Mouse (Mus musculus): ENCODE results near the gene Col9a2. TPM values are rescaled to one million over a fixed set of nuclear protein-coding genes. Genes with fewer than 3 reads are reported as not detected.

The Col9a2 gene
- total RNA-seq, 2 experiments from 2014 or later = 0.43 to 0.72 TPM

DNA sequence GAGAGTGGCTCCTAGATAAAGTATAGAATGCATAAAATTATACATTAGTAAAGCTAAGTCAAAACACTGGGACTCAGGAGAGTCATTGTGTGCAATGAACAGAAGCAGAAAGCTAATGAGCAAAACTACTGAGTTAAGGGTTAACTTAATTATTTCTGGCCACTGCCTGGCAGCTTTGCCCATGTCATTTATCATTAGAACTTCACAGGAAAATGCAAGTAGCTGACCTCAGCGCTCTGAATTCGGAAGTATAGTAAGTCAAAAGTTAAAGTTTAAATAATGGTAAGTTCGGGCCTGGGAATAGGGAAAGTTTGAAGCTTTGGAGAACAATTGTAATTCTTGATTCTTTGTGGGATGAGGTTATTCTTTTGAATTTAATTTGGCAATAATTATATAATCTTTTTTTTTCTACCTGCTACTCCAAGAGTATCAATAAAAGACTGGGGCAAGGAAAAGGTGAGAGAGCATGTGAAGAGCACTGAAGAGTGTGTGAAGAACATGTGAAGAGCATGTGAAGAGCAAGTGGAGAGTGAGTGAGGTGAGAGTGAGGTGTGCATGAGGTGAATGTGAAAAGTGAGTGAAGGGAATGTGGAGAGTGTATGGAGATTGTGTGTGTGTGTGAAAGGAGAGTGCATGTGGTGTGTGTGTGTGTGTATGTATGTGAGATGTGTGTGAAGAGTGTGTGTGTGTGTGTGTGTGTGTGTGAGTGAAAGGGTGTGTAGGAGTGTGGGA, 38.9 kb downstream of the Col9a2 start:
- no peak for DNase-seq

DNA sequence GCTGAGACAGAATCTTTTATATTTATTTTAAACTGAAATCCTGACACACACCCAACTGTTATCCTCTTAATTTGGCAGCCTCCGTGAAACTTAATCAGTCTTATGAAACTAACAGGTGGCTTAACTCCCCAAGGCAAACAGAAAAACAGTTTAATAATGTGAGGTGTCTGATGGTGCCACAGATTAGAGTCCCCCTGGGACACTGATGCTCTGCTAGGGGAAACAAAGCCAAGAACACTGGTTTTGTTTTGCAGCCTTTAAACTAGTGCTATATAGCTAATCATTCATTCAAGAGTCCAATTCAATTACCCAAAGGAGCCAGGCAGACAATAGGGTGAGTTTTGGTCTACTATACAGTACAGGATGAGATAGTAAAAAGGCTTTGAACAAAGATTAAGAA, 41.2 kb downstream of the Col9a2 start:
- DNase-seq = no peak

DNA sequence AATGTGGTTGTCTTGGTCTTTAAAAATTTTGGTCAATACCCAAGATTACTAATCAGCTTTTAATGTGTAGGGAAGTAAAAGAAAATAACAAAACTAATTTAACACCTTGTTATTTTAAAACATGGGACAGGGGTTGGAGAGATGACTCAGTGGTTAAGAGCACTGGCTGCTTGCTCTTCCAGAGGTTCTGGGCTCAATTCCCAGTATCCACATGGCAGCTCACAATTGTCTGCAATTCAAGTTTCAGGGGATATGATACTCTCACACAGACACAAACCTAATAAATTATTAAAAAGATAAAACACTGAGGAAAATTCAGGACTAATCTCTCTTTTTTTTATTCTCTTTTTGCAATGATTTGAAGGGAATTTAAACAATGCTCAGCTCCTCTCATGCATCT, 45.3 kb downstream of the Col9a2 start:
- DNase-seq = no peak

DNA sequence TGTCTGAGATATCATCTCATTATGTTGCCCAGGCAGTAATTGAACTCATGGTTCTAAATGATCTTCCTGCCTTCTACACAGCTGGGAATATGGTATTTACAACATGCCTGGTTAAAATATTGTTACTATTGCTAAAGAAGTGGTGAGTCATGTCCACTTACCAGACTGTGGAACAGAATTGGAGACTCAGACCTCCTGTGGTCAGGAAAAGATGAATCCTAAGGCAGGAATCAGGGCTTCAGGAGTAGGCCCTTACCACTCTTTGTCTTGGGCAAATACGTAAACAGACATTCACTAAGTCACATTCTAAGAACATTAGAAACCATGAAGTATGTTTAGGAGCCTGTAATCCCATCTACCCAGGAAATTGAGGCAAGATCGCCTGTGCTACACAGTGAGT, 49.5 kb downstream of the Col9a2 start:
- DNase-seq = no peak

DNA sequence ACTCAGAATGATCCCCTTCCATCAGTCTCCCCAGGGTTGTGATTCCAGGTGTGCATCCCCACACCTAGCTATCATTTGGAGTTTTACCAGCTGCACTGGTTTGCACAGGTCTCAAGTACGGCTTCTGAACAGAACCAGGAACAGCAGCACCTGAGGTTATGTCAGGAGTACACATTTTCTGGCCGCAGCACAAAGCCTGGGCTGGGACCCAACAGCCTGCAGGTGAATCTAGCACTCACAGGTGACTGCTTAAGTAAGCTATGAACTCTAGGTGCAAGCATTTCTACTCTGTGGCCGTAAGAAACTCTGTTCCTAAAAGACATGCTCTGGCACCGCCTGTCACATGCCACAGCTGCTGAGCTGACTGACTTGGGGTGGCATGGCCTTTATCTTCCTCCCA, 51.0 kb downstream of the Col9a2 start:
- no peak for DNase-seq

DNA sequence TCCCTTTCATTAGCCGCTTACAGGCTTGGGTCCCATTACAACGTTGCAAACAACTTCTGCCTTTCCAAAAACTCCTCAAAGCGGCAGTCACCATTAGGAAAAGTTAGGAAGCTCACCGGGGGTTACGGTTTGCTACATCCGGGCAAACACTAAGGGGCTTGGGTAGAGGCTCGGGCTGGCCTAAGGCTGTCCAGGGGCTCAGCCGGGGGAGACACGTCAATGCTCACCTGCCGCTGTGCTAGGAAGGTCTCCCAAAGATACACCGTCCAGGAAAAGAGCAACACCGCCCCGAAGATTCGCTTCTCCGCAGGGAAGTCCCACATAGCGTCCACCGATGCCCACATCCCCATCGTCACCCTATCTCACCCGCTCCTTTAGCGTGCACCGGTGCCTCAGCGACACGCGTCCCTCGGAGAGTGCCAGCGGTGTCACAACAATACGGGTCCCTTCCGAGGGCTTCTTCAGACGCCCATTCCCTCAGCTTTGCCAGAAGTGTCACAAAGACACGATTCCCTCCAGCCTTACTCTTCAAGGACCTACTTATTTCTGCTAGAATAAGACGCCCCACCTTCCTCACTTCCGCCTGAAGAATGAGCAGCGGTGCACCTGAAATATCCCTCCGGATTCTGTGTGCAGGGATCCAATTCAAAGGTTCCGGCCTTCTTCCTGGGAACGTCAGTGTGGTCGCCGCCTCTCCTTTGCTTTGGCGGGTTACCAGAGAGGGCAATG, 58.6 kb downstream of the Col9a2 start, which contains the start of gene Zmpste24:
TSS of gene Zmpste24 (minus strand) at position 592 of the 729 bp plus-strand sequence.
- DNase-seq = peak; percentile 78 to 82

DNA sequence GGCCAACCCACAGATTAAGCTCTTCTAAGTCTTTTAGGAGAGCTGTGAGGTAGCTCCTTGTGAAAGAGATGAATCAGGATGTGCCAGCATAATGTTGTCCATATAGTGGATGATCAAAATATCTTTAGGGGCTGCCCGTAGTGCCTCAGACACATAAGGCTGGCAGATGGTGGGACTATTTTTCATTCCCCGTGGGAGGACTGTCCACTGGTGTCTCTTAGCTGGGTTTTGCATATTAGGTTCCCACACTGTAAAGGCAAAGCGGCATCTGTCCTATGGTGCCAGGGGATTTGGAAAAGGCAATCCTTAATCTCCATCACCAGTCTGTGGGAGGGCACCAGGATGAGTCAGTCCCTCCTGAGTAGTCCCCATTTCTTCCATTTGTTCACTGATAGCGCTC, 64.1 kb downstream of the Col9a2 start:
- no peak for DNase-seq

Other genes starting within 250 kb of the Col9a2 start
- gene Nfyc, start 207.8 kb upstream of the Col9a2 start, total RNA-seq (2021) = 10 to 100 TPM; 46.6 to 50.0 TPM
- gene Rims3, start 184.6 kb upstream of the Col9a2 start, total RNA-seq (2021) = 1 to 10 TPM; 5.5 to 6.2 TPM
- 10 to 100 TPM; 10.0 to 11.1 TPM for gene Exo5, start 114.4 kb upstream of the Col9a2 start, total RNA-seq (2021)
- gene Zfp69, start 87.7 kb upstream of the Col9a2 start, total RNA-seq (2021) = 1 to 10 TPM; 1.8 to 2.9 TPM
- 10 to 100 TPM; 30.8 to 32.1 TPM for gene Smap2, start 22.1 kb upstream of the Col9a2 start, total RNA-seq (2021)
- 10 to 100 TPM; 49.0 to 52.3 TPM for gene Zmpste24, start 58.9 kb downstream of the Col9a2 start, total RNA-seq (2021)
- gene Tmco2, start 69.8 kb downstream of the Col9a2 start, total RNA-seq (2021) = not detected
- gene Rlf, start 175.7 kb downstream of the Col9a2 start, total RNA-seq (2021) = 10 to 100 TPM; 13.9 to 16.9 TPM

All from adrenal gland, postnatal 36 days (tissue).